Mouse (Mus musculus) mature B cell (primary cell): Measurements from ENCODE around the gene Cbr4.

Source experiments
- in situ Hi-C: fragments of 300-500 bp; cut with MboI; formaldehyde crosslinking; loops from 2 replicates; pipeline ENCODE4 v1.14.3; 2019

The Cbr4 gene

GRCm38 (mm10) chr8:61550006-61550748, 62.6 kb downstream of the Cbr4 start:
- in situ Hi-C loops: no loop called here

DNA sequence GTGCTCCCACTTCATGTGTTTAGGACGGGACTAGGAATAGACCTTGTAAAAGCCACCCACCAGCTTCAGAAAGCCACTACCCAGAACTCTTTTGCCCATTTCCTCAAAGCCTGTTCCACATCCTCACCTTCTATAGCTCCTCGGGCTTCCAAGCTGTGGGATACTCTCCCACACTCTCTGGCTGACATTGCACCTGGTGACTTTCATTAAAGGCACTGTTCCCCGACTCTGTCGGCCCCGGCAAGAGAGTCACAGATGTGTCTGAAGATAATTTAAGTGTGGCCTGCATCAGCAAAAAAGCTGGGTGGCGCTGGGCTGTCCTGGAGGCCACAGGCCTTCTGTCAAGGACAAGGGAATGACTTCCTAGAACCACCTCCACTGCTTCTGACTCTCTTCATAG, 64.7 kb downstream of the Cbr4 start:
- in situ Hi-C loops: no loop called here

DNA sequence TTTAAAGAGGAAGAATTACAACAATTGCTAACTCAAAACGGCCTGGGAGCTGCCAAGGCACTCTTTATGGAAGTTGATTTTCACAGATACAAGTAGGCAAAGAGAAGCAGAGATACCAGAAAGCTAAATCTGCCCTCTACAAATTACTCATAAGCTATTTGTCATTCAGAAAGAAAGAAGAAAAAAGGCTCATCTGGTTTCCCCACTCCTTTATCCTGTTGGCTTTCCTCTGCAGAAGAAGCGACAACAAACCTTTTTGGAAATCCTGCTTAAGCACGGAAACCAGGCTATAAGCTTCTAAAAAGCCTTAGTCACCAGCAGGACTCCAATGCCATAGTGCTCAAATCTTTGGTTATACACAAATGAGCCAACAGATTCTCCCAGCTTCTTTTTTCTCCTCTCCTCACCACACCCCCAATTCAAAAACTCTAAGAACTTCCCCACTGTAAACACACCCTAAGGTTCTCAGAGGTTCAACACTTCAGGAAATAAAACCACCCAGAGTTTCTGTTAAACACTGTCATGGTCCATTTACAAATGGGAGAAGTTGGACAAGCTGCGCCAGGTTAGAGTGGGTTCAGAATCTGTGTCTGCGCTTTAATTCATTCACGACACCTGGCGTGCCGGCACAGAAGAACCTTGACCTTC, 65.3 kb downstream of the Cbr4 start:
- in situ Hi-C loops: no loop called here

GRCm38 (mm10) chr8:61555343-61555742, 67.8 kb downstream of the Cbr4 start:
- in situ Hi-C loops: no loop called here

- in situ Hi-C loops: no loop called here
Observed at GRCm38 (mm10) chr8:61556219-61556618, 68.7 kb downstream of the Cbr4 start.
